Mouse (Mus musculus): ENCODE results near the gene Hook2.

- TF ChIP-seq CTCF (IDR thresholded peaks at IDR 0.05; ENCODE audit: low read depth) (no peak), EP300 (IDR thresholded peaks at IDR 0.05; ENCODE audit: low read depth) (no peak)
Measured at GRCm38 (mm10) chr8:85011242-85011641, 20.8 kb downstream of the Hook2 start.
